Mouse (Mus musculus): ENCODE measurements around the gene Emx1.

- no peak for TF ChIP-seq GATA1 (IDR thresholded peaks at IDR 0.05; ENCODE audit: borderline replicate concordance, low read length)
- no peak for TF ChIP-seq FLI1 (IDR thresholded peaks at IDR 0.05; ENCODE audit: low read length)
Observed at GRCm38 (mm10) chr6:85150386-85150785, 36.9 kb upstream of the Emx1 start.
